Mouse (Mus musculus) heart, adult 2 months (tissue): ENCODE results near the gene Dnajb3. TPM values are rescaled to one million over a fixed set of nuclear protein-coding genes. Genes with fewer than 3 reads are reported as not detected.

ENCODE experiments used
- DNase-seq, 2 experiments: peaks; one replicate each; pipeline ENCODE4 v3.0.0; 2021
- H3K27ac ChIP-seq: fragments of 200-600 bp; 2 replicates; pipeline ENCODE4 v1.8.1; 2022
- H3K27me3 ChIP-seq: fragments of 200-500 bp; 2 replicates; pipeline ENCODE4 v1.6.1; 2012; ENCODE audit warnings: mild to moderate bottlenecking, low read length, inconsistent platforms, mixed read lengths; ENCODE audit not compliant: control insufficient read depth, insufficient read depth
- H3K36me3 ChIP-seq: fragments of 200-500 bp; 2 replicates; pipeline ENCODE4 v1.6.1; 2012; ENCODE audit warnings: low read length, inconsistent platforms; ENCODE audit not compliant: control insufficient read depth, insufficient read depth
- H3K4me1 ChIP-seq: fragments of 200-500 bp; 2 replicates; pipeline ENCODE4 v1.6.1; 2011; ENCODE audit warnings: low read length; ENCODE audit not compliant: control insufficient read depth, insufficient read depth
- H3K4me3 ChIP-seq: fragments of 200-600 bp; 2 replicates; pipeline ENCODE4 v1.8.1; 2022
- H3K79me2 ChIP-seq: fragments of 200-500 bp; replicated peaks from 2 replicates; pipeline ENCODE4 v1.6.1; 2012; ENCODE audit warnings: mild to moderate bottlenecking, inconsistent platforms, low read length, moderate library complexity, mixed read lengths; ENCODE audit not compliant: control insufficient read depth, insufficient read depth
- H3K9ac ChIP-seq: fragments of 200-500 bp; 2 replicates; pipeline ENCODE4 v1.6.1; 2012; ENCODE audit warnings: low read depth, mild to moderate bottlenecking, control low read depth, inconsistent platforms, low read length, mixed read lengths
- CTCF ChIP-seq: fragments of 200-600 bp; IDR thresholded peaks from 2 replicates; pipeline ENCODE4 v1.8.1; 2022; ENCODE audit warnings: antibody characterized with exemption, mild to moderate bottlenecking, moderate library complexity
- EP300 ChIP-seq: fragments of 200-500 bp; IDR thresholded peaks from 2 replicates; pipeline ENCODE4 v1.6.1; 2011; ENCODE audit warnings: low read depth, low read length, control low read depth; ENCODE audit not compliant: insufficient read depth
- POLR2A ChIP-seq: fragments of 200-500 bp; IDR thresholded peaks from 2 replicates; pipeline ENCODE4 v1.6.1; 2011; ENCODE audit warnings: mild to moderate bottlenecking, low read depth, low read length, control low read depth; ENCODE audit not compliant: insufficient read depth
- WGBS: fragments of 180-500 bp; shearing (Covaris S2); methylation state at CpG from one replicate; pipeline ENCODE4 v1.1.7; 2018; 5-methylcytosine and 5-hydroxymethylcytosine counted together
- intact Hi-C: fragments of 180-260 bp; cut with DNase I; formaldehyde crosslinking; loops from one replicate; pipeline ENCODE4 v1.15.1; 2025
- polyA plus RNA-seq: library from polyadenylated mRNA; depleted of rRNA; stranded (reverse); fragments of >200 nt; gene quantifications from 2 replicates; pipeline ENCODE4 v1.2.3, GENCODE M21; 2012
- total RNA-seq, 2 experiments: library from RNA; stranded (reverse); gene quantifications; 2 replicates each; pipeline ENCODE4 v1.2.3; 2021

The Dnajb3 gene
- total and polyA plus RNA-seq, 3 experiments = 0.23 to 0.66 TPM; not detected in 1

GRCm38 (mm10) chr1:88248658-88249057 is 43.1 kb upstream of the Dnajb3 start:
- Histone ChIP-seq H3K4me3 (no peak overlapping the region), H3K79me2 (no peaks in the 10 kb centered on the region), H3K9ac (no peak overlapping the region), H3K27me3 (no peaks in the 10 kb centered on the region), H3K36me3 (no peaks in the 10 kb centered on the region), H3K4me1 (no peaks in the 10 kb centered on the region), H3K27ac (no peak overlapping the region)
- intact Hi-C loops = no loop called here
- DNase-seq = no peak
- 54% methylated on average over 4 of the region's 4 CpGs for WGBS
- TF ChIP-seq POLR2A (no peak), CTCF (no peak), EP300 (no peak)

- H3K9ac ChIP-seq = no peak overlapping the region
- TF ChIP-seq CTCF = no peak
Observed at GRCm38 (mm10) chr1:88247660-88248059, 42.1 kb upstream of the Dnajb3 start.

GRCm38 (mm10) chr1:88246386-88246785 is 40.8 kb upstream of the Dnajb3 start:
- DNase-seq = no peak
- H3K79me2 ChIP-seq = no peaks in the 10 kb centered on the region
- H3K36me3 ChIP-seq = no peaks in the 10 kb centered on the region
- H3K27me3 ChIP-seq = no peaks in the 10 kb centered on the region
- 48% methylated on average over 6 of the region's 6 CpGs for WGBS
- no peak for TF ChIP-seq EP300
- TF ChIP-seq POLR2A = no peak
- no peak for TF ChIP-seq CTCF
- no peak overlapping the region for H3K9ac ChIP-seq
- intact Hi-C loops = no loop called here
- H3K4me3 ChIP-seq = no peak overlapping the region
- no peak overlapping the region for H3K27ac ChIP-seq
- no peaks in the 10 kb centered on the region for H3K4me1 ChIP-seq

More at GRCm38 (mm10) chr1:88247660-88248059, 42.1 kb upstream of the Dnajb3 start:
- Histone ChIP-seq H3K4me1 (no peaks in the 10 kb centered on the region), H3K27me3 (no peaks in the 10 kb centered on the region), H3K4me3 (no peak overlapping the region), H3K36me3 (no peaks in the 10 kb centered on the region), H3K27ac (no peak overlapping the region), H3K79me2 (no peaks in the 10 kb centered on the region)
- no peak for DNase-seq
- WGBS = 39% methylated on average over 2 of the region's 2 CpGs
- intact Hi-C loops = no loop called here

GRCm38 (mm10) chr1:88245881-88246280 is 40.3 kb upstream of the Dnajb3 start:
- no peak for DNase-seq
- Histone ChIP-seq H3K79me2 (no peaks in the 10 kb centered on the region), H3K36me3 (no peaks in the 10 kb centered on the region), H3K27me3 (no peaks in the 10 kb centered on the region), H3K4me3 (no peak overlapping the region), H3K27ac (no peak overlapping the region), H3K4me1 (no peaks in the 10 kb centered on the region), H3K9ac (no peak overlapping the region)
- intact Hi-C loops = no loop called here
- 71% methylated on average over 6 of the region's 6 CpGs for WGBS
- TF ChIP-seq EP300 (no peak), CTCF (no peak), POLR2A (no peak)

GRCm38 (mm10) chr1:88243861-88244260 is 38.3 kb upstream of the Dnajb3 start:
- Histone ChIP-seq H3K4me3 (no peak overlapping the region), H3K4me1 (no peaks in the 10 kb centered on the region), H3K27ac (no peak overlapping the region), H3K9ac (no peak overlapping the region), H3K27me3 (no peaks in the 10 kb centered on the region), H3K36me3 (no peaks in the 10 kb centered on the region), H3K79me2 (no peaks in the 10 kb centered on the region)
- no peak for TF ChIP-seq EP300
- no peak for DNase-seq
- 60% methylated on average over 5 of the region's 5 CpGs for WGBS
- intact Hi-C loops = no loop called here

- Histone ChIP-seq H3K79me2 (no peaks in the 10 kb centered on the region), H3K4me3 (no peak overlapping the region), H3K27ac (no peak overlapping the region), H3K36me3 (no peaks in the 10 kb centered on the region), H3K9ac (no peak overlapping the region), H3K4me1 (no peaks in the 10 kb centered on the region), H3K27me3 (no peaks in the 10 kb centered on the region)
- TF ChIP-seq POLR2A (no peak), EP300 (no peak), CTCF (no peak)
- intact Hi-C loops = no loop called here
- WGBS = 56% methylated on average over 4 of the region's 4 CpGs
- no peak for DNase-seq
Observed at GRCm38 (mm10) chr1:88240579-88240978, 35.0 kb upstream of the Dnajb3 start.
